Mouse (Mus musculus) frontal cortex, postnatal 14 days (tissue): ENCODE data around the gene Atp1b2.

Experiments
- DNase-seq, 2 experiments: peaks; one replicate each; pipeline ENCODE4 v3.0.0; 2022; ENCODE audit warnings: low spot score in 2 of 2

The Atp1b2 gene

DNA sequence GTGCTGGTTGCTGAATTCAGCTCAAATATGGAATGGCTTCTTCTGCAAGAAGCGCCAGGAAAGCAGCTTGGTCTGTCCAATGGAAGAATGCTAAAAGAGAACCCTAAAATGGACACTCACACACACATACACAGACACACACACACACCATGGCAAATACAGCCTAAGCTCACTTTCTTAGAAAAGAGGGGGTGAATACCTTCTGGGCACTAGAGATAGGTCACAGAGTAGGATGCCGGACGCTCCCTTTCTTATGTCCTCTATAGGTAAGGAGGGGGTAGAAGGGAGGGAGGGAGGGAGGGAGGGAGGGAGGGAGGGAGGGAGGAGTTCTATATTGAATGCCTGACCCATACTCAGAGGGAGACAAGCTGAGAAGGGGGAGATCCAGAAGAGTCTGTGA lies 2.8 kb upstream of the Atp1b2 start:
- DNase-seq = no peak

DNA sequence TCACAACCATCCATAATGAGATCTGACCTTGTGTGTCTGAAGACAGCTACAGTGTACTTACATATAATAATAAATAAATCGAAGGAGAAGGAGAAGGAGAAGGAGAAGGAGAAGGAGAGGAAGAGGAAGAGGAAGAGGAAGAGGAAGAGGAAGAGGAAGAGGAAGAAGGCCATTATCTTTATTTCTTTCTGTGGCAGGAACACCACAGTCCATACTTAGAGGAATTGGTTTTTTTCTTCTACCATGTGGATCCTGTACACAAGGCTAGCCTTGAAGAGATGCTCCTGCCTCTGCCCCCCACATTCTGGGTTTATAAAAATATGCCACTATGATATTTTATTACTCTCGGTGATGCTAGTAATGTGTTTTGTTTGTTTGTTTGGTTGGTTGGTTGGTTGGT lies 1.1 kb upstream of the Atp1b2 start:
- DNase-seq = no peak

DNA sequence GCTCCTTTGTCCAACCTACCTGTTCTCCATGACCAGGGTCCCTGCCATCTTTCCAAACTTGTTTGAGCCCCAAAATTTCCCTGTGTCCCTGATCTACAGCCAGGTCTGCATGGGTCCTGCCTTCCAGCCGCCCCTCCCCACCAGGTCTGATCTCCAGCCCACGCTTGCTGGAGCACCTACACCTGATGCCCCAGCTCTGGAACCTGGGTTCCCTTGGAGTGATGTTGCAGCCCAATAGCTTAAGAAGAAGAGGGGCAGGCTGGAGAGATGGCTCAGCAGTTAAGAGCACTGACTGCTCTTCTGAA lies 701 bp upstream of the Atp1b2 start:
- no peak for DNase-seq

DNA sequence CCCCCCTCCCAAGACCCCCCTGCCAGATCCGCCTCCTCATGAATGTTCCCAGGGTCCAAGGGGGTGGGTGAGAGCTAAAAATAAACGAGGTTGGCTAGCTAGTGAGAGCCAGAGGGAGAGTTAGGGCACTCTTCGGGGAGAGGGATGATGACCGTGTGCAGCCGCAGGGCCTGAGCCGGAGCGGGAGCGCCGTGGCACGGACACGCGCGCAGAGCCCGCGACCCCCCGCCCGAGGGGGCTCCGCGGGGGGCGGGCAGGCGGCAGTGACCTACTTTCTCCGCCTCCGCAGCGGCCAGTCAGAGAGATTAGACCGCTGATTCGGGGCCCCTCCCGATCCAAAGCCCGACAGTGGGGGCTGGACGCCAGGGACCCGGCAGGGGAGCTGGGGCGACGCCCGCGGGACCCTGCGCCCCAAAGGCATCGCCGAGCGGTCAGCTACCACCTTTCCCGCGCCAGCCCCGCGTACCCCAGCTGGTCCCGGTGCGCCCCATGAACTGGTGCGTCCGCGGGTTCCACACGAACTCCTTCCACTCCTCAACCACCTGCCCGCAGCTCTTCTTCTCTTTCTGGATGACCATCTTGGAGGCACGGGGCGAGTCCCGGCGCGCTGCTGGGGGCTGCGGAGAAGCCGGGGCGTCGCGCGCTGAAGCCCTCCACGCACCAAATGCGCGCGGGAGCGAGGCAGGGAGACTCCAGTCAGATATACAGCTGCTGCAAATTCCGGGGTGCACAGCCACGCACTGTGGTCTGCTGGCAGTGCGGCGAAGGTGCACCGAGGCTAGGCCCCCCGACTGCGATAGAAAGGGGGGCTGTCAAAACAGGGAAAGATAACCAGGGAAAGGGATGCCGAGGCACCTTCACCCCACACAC lies 712 bp downstream of the Atp1b2 start:
- DNase-seq = no peak

DNA sequence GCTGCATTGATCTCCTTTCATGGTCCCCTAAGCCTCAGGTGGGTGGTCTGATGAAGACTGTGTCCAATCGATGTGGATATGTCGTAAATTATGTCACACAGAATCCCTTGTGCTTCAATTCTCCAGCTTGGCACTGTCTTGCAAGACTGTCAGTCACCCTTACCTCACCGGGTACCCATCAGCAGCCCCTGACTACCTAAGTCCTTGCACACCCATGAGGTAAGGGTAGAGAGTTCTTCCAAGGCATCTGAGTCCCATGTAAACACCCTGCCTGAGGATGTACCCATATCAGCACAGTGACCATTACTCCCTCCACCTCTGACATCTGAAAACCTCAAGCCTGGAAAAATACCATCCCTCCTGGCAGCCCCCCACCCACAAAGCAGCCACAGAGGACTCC lies 1.4 kb downstream of the Atp1b2 start:
- DNase-seq = no peak

DNA sequence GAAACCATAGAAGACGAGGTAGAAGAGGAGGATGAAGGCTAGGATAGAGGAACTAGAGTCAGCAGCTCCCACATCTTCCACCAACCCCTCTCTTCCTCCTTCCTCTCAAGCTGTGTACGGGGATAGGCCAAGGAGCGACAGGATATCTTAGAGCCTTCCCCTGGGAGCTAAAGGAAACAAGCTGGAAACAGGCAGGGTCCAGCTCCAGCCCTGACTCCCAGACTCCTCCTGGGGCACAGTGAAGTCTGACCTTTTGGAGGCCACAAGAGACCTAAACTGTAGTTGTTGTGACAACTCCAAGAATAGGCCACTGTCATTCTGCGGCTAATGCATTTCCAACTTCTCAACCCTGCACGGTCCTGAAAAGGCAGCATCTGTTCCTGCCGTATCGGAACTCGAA lies 2.2 kb downstream of the Atp1b2 start:
- no peak for DNase-seq

DNA sequence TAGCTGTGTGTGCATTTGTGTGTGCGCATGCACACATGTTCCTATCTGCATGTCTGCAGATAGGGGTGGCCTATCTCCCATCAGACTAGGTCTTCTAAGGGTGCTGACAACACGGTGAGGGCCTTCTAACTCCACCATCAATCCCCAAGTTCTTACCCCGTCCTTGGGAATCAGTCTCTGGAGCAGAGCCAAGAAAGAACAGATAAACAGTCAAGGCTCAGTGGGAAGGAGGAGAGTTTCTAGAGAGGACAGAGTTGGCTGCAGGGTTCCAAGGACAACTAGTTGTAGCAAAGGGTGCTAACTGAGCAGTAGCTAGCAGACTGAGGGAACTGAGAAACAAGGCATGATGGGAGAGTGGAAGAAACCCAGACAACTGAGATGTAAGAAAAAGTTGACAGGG lies 4.0 kb downstream of the Atp1b2 start:
- DNase-seq = no peak

DNA sequence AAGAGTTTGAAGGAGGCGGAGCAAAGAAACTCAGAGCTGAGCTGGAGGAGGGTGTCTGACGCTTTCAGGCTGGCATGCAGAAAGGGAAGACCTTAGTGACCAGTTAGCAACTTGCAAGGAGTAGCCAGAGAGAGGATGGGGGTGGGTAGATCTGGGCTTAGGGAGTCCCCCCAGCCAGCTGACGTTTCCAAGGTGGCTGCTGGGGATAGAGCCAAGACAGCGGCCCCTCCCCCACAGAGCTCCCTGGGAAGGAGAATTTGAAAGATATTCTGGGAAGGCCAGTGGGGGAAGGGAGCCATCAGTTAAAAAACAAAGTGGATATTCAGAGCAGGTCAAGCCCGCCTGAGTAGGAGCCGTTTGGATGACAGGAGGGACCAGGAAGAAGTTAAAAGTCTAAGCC lies 5.6 kb downstream of the Atp1b2 start:
- peak; percentile 58 to 73 for DNase-seq

DNA sequence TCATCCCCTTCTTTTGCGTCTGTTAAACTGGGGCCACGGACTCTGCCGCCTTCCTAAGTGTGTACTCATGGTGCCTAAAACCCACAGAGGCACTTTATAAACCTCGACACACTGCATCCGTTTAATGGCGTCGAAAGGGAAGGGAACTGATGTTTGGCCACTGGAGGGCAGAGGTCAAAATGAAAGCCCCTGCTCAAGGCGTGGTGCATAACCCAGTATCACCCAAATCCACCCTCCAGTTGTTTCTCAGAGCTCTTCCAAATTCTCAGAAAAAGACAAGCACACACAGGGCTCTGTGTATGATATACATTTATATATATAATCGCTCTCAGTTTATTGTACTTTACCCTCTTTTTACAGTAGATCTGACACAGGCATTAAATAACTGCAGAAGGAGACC lies 6.3 kb downstream of the Atp1b2 start:
- no peak for DNase-seq

DNA sequence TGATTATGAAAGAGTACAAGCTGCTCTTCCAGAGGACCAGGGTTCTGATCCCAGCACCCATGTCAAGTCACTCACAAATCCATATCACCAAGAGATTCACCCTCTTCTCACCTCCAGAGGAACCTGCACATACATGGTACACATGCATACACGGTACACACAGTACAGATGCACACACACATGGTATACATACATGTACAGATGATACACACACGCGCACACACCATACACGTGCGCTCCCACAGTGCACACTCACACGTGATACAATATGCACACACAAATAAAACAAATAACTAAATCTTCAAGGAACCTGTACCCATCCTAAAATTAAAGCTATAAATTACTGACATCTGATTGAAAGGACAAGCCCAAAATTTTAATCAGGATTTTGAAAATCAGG lies 10.9 kb downstream of the Atp1b2 start:
- DNase-seq = no peak

DNA sequence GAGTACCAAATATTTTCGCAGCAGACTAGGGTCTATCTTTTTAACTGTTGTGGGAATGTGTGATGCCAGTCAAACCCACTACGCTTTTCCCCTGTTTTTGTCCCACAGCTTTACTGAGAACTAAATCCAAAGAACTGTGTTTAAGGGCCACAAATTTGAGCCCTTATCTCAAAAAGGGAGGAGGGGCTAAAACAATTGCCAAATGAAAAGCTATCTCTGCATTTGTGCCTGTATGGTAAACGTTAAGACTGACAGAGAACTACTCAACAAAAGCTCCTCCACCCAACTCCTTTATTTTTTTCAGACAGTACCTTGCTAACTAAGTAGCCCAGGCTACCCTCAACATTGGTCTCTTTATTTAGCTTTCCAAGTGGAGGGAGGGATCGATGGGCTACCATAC lies 12.9 kb downstream of the Atp1b2 start:
- no peak for DNase-seq

DNA sequence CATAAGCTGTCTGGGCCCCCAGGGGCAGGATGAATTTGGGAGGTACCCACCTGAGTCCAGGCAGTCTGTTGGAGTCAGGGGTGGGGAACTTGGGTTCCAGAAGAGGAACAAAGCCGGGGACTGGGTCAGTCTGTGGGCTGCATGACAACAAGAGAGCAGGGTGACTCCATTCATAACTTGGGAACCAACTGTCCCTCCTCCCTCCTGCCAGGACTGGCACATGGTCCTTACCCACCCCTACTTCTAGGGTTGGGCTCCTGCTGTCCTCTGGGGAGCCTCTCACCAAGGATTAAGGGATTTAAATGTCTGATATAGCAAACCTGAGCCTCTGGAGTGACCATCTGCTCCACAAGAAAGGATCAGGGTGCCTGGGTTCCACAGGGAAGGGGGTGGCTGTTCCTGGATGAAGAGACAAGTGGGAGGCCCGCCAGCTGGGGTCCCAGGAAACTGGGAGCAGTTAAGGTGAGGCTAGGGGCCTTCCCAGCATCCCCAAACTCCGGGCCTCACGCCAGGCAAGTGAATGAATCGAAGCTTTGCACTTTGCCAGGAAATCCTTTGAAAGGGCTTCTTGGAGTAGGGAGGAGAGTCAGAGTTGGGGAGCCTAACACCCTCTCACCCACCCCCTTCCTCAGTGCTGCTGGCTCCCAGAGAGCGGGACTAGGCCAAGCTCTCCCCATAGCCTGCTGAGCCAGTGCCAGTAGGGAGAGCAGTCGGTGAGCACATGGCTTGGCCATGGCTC lies 13.7 kb downstream of the Atp1b2 start:
- peak; percentile 59 to 80 for DNase-seq

DNA sequence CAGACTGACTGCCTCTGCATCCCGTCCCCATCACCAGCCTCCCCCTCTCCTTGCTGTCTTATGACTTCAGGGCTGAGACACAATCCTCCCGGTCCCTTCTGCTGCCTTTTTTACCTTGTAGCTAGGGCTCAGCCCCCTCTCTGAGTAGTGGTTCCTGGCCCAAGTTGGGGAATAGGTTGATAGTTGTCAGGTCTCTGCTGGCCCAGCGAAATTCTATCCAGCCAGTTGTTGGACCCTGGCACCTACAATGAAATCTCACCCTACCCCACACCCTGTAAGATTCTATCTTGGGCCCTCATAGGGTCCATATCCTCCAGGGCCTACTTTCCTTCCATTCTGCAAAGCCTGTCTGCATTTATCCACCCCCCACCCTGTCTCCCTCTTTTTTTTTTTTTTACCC lies 14.3 kb downstream of the Atp1b2 start:
- DNase-seq = no peak

DNA sequence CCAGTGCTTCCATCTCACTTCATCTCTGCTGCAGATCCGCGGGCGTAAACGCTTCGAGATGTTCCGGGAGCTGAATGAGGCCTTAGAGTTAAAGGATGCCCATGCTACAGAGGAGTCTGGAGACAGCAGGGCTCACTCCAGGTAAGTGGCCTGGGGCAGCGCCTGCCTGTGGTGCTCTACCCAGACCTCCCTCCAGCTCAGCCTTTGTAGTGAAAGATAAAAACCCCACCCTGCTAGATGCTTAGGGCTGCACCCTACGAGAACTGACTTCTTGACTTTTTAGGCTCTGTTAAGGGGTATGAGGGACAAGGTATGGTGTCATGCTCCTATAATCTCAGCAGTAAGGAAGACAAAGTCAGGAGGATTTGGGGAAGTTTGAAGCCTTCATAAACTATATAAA lies 15.1 kb downstream of the Atp1b2 start:
- no peak for DNase-seq

DNA sequence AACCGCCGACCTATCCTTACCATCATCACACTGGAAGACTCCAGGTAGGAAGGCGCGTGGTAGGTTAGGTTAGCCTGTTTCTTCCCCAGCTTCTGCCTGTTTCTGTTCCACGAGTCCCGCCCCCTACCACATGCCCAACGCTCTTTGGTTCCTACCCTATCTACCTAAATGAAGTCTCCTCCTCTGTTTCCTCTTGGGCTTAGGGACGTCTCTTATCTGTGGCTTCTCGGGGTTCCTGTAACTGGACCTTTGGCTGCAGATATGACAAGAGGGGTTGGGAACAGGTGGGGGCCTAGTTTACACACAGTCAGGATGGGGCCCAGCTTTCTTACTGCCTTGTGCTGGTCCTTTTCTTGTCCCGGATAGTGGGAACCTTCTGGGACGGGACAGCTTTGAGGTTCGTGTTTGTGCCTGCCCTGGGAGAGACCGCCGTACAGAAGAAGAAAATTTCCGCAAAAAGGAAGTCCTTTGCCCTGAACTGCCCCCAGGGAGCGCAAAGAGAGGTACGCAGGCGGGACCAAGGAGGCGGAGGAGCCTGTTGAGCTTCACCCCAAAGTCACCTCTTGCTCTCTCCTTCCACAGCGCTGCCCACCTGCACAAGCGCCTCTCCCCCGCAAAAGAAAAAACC lies 16.4 kb downstream of the Atp1b2 start:
- no peak for DNase-seq

DNA sequence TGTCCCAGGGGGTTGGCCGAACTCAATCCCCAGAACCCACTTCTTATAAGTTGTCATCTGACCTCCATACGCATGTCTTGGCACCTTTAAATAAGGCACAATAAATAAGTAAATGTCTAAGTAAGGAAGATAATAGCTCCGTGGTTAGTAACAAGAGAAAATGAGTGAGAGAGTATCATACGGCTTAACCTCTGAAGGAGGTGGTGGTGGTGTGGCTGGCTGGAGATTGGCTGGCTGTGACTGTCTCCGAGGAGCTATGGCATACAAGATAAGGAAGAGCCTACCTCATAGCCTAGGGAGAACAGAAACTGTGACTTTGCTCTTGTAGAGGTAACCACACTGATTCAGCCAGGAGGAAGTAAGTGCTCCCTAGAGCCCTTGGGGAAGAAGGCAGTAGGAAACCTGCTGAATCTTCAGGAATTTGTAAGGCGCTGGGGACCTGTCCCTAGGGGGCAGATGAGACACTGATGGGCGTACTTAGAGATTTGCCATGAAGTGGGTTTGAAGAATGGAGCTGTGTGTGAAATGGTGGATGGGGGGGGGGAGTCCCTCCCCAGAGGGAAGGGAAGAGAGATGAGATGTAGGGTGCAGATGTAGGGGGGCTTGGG lies 19.9 kb downstream of the Atp1b2 start:
- DNase-seq = no peak

DNA sequence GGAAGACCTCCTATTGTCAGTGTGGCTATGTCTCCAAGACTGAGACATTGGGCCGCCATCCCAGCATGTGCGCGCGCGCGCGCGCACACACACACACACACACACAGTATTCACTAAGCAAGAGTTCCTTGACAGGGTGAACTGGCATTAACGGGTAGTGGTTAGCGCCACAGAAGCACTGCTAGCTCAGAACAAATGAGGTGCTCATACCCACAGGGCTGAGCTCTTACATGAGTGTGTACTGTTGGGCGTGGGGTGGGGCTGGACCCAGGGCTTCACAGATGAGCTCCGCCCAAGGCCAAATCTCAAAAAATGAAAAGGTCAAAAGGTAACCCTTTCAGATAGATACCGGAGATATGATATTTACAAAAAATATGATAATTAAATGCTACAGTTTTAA lies 20.8 kb downstream of the Atp1b2 start:
- DNase-seq = no peak

DNA sequence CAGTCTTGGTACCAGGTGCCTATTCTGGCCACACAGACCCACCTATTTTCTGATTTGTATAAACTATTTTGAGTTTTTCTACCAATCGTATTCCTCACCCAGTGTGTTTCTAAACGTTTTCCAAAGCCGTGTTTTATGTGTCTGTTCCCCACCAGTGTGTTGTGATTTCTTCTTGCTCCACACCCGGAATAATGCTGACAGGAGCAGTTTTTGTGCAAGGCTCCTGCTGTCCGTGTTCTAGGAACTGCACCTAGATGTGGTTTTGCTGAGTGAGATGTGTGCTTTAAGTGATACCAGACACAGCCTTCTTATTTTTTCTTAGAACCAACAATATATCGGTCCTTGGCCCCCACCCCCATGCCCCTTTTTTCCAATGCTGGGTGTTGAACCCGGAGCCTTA lies 21.7 kb downstream of the Atp1b2 start:
- no peak for DNase-seq

DNA sequence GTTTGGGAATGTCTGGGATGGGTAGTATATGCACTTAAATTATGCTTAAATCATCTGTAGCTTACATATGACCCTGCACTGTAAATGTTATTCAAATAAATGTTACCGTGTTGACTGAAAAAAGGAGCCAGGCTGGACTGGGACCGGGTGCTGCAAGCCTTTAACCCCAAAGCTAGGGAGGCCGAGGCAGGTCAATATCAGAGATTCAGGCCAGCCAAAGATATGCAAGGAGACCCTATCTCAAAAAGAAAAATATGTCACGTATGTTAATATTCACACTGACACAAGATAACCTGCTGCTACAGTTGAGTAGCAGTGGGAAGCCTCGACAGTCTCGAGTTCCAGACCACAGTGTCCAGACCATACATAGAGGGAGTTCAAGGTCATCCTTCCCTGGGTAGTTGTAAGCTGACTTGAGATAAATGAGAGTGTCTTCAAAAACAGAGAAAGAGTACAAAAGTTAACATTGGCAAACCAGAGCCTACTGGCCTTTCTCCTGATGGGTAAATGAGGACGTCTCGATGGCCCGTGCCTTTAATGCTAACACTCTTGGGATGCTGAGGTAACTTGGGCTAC lies 23.4 kb downstream of the Atp1b2 start:
- DNase-seq = no peak

DNA sequence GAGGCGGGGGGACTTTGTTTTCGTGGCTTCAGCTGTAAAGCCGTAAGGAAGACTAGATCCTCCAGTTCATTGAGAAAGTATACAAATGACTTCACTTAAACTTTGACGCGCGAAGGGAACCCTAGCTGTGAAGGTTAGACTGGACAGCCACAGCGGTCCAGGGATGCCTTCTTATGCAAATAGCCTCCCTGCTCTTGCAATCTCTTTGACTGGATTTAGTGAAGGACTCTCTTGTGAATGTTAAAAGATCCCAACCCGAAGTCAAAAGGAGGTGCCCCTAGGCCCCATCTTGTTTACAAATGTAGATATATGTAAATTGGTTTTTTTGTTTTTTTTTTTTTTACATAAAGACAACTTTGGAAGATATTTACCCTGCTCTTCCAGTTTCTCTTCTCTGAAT lies 23.9 kb downstream of the Atp1b2 start:
- no peak for DNase-seq

DNA sequence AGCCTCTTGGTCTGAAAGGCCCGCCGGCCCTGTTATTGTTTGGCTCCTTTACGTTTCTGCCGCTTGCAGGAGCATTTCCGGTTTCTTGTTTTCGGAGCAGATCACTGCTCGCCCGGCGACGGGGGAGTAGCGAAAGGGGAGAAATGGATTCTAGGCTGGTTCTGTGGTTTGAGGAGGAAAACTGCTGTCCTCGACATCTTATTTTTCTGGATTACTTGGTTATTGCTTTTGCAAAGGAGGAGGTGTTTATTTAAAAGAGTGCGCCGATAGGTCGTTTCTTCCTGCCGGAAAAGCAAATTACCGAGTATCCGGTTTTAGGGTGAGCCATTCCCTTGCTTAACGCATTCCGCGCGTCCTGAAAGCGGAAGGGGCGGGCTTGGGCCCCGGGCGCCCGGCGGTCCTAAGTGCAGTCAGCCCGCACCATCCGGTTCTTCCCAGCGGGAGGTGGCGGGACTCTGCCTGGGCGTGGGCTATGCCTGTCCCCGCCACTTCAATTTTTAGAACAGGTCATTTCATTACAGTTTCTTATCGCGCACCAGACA lies 24.5 kb downstream of the Atp1b2 start:
- DNase-seq = peak; percentile 81 to 84

DNA sequence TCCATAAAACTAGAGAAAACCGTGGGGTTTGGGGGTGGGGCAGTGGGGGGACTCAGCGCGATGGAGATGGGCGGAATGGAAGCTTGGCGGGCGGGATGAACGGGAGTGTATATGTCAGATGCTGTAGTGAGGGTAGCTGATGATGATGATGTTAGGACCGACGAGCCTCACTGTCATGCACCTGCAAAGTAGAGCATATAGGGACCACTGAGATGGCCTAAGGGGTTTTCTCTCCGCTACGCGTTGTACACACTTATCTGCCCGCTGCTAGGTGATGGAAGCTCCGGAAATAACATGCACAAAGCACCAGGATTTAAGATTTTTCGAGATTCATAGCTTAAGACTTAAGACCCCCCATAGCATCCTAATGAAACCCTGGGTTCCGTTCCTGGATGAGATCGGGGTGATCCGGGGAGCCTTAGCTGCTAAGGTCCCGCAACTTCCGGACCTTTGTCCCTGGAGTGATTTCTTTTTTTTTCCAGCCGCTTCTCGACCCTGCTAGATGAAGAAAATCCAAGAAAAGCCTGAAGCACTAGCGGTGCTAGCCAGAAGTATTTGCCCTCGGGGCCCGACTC lies 25.1 kb downstream of the Atp1b2 start:
- no peak for DNase-seq
